Mouse (Mus musculus): ENCODE measurements around the gene Frmd6.

GRCm38 (mm10) chr12:70784240-70784705, 41.0 kb upstream of the Frmd6 start:
- no peak for TF ChIP-seq CTCF (IDR thresholded peaks at IDR 0.05; ENCODE audit: control insufficient read depth, insufficient read depth, low read length)
- TF ChIP-seq POLR2A (IDR thresholded peaks at IDR 0.05; ENCODE audit: borderline replicate concordance, control insufficient read depth, low read depth, low read length) = no peak

Data from bone marrow, adult 2 months (tissue).